Mouse (Mus musculus) lung, postnatal 0 days (tissue): Measurements from ENCODE around the gene Cldn1. TPM values are rescaled to one million over a fixed set of nuclear protein-coding genes. Genes with fewer than 3 reads are reported as not detected.
A peak's percentile ranks its signal among the peaks of the same experiment; 100 is the strongest.

ENCODE experiments used
- ATAC-seq: fragments of 200-750 bp; cut with Nextera tagmentation; 2 replicates; pipeline ENCODE4 v1.8.0; 2017; ENCODE audit warnings: moderate library complexity
- DNase-seq: peaks from one replicate; pipeline ENCODE4 v3.0.0-alpha.2; 2016; ENCODE audit warnings: low spot score
- H3K27ac ChIP-seq: fragments of 300-500 bp; sonication (generic); 2 replicates; pipeline ENCODE4 v1.5.1; 2014; ENCODE audit warnings: antibody characterized with exemption, mild to moderate bottlenecking, low read length, mixed read lengths
- H3K27me3 ChIP-seq: fragments of 300-500 bp; sonication (generic); replicated peaks from 2 replicates; pipeline ENCODE4 v1.6.1; 2014; ENCODE audit warnings: low read length, mixed read lengths; ENCODE audit not compliant: insufficient read depth
- H3K36me3 ChIP-seq: fragments of 300-500 bp; sonication (generic); 2 replicates; pipeline ENCODE4 v1.6.1; 2014; ENCODE audit warnings: low read length, mixed read lengths; ENCODE audit not compliant: insufficient read depth
- H3K4me1 ChIP-seq: fragments of 300-500 bp; sonication (generic); 2 replicates; pipeline ENCODE4 v1.6.1; 2014; ENCODE audit warnings: antibody characterized with exemption, low read depth, low read length, mixed read lengths; ENCODE audit not compliant: insufficient read depth
- H3K4me2 ChIP-seq: fragments of 300-500 bp; sonication (generic); replicated peaks from 2 replicates; pipeline ENCODE4 v1.6.1; 2014; ENCODE audit warnings: low read depth, mild to moderate bottlenecking, low read length, moderate library complexity, mixed read lengths
- H3K4me3 ChIP-seq: fragments of 300-500 bp; sonication (generic); 2 replicates; pipeline ENCODE4 v1.5.1; 2014; ENCODE audit warnings: low read depth, low read length
- H3K9ac ChIP-seq: fragments of 300-500 bp; sonication (generic); replicated peaks from 2 replicates; pipeline ENCODE4 v1.6.1; 2014; ENCODE audit warnings: low read depth, mild to moderate bottlenecking
- H3K9me3 ChIP-seq: fragments of 300-500 bp; sonication (generic); 2 replicates; pipeline ENCODE4 v1.6.1; 2016; ENCODE audit warnings: low read length, mixed read lengths
- CTCF ChIP-seq: IDR thresholded peaks from 2 replicates; pipeline ENCODE4 v1.5.1; 2016; ENCODE audit warnings: antibody characterized with exemption, mild to moderate bottlenecking
- EP300 ChIP-seq: IDR thresholded peaks from 2 replicates; pipeline ENCODE4 v1.6.1; 2016; ENCODE audit warnings: antibody characterized with exemption, mild to moderate bottlenecking, control low read depth
- WGBS: fragments of 180-500 bp; shearing (Covaris S2); extraction: QIAGEN DNeasy Blood & Tissue Kit; methylation state at CpG from one replicate; pipeline ENCODE4 v1.1.7; 2014; 5-methylcytosine and 5-hydroxymethylcytosine counted together
- polyA plus RNA-seq: library from polyadenylated mRNA; unstranded; fragments of >200 nt; fragmentation: Nextera tagmentation; extraction: Ambion mirVana; gene quantifications from 2 replicates; pipeline ENCODE4 v1.2.1, GENCODE M21; 2015

The Cldn1 gene
- polyA plus RNA-seq, 1 experiment from 2014 or later: 8.0 TPM

GRCm38 (mm10) chr16:26348809-26349208 is 22.8 kb downstream of the Cldn1 start:
- no peaks in the 10 kb centered on the region for H3K9me3 ChIP-seq
- no peak overlapping the region for H3K4me3 ChIP-seq
- no peaks in the 10 kb centered on the region for H3K27me3 ChIP-seq
- WGBS: 55% methylated on average over 1 of the region's 1 CpGs
- H3K36me3 ChIP-seq: no peaks in the 10 kb centered on the region
- no peak overlapping the region for H3K9ac ChIP-seq
- H3K4me2 ChIP-seq: no peak overlapping the region
- no peak overlapping the region for H3K27ac ChIP-seq
- DNase-seq (peak; percentile 41), ATAC-seq (no peak)
- H3K4me1 ChIP-seq: no peaks in the 10 kb centered on the region
- TF ChIP-seq EP300 (no peak), CTCF (no peak)

GRCm38 (mm10) chr16:26316281-26316680 is 55.4 kb downstream of the Cldn1 start:
- no peaks in the 10 kb centered on the region for H3K27me3 ChIP-seq
- peak; percentile 74 for ATAC-seq

DNA sequence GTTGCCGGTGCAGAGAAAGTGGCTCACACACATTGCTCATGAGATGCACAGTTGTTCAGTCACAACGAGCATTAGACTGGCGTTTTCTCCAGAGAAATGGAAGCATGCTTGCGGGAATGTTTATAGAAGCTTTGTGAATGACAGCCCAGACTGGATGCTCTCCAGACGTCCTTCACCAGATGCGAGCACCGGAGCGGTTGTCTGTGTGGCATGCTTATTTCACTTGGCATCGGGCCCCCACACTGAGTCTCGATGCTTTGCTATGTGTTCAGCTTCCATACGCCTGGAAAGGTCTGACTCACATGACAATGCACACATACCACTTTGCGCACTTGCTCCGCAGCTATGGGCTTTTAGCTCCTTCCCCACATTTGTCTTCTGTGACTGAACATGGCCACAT is 56.8 kb downstream of the Cldn1 start:
- no peak overlapping the region for H3K4me3 ChIP-seq
- no peaks in the 10 kb centered on the region for H3K4me1 ChIP-seq
- H3K9ac ChIP-seq: no peak overlapping the region
- H3K9me3 ChIP-seq: no peaks in the 10 kb centered on the region
- no peaks in the 10 kb centered on the region for H3K36me3 ChIP-seq
- no peak for ATAC-seq
- DNase-seq: no peak
- no peaks in the 10 kb centered on the region for H3K27me3 ChIP-seq
- TF ChIP-seq EP300 (no peak), CTCF (no peak)
- H3K4me2 ChIP-seq: no peak overlapping the region
- no peak overlapping the region for H3K27ac ChIP-seq
- WGBS: 55% methylated on average over 13 of the region's 13 CpGs

More at GRCm38 (mm10) chr16:26316281-26316680, 55.4 kb downstream of the Cldn1 start:
- Histone ChIP-seq H3K4me1 (no peaks in the 10 kb centered on the region), H3K27ac (no peak overlapping the region), H3K36me3 (no peaks in the 10 kb centered on the region), H3K9me3 (no peaks in the 10 kb centered on the region), H3K9ac (no peak overlapping the region), H3K4me2 (no peak overlapping the region), H3K4me3 (no peak overlapping the region)
- TF ChIP-seq EP300 (peak; percentile 46; the same call in 1 of the 2 replicates), CTCF (no peak)
- 22% methylated on average over 7 of the region's 7 CpGs for WGBS
- peak; percentile 65 for DNase-seq

GRCm38 (mm10) chr16:26309402-26309801 is 62.2 kb downstream of the Cldn1 start:
- WGBS: 86% methylated on average over 2 of the region's 2 CpGs

More at GRCm38 (mm10) chr16:26309402-26309801, 62.2 kb downstream of the Cldn1 start:
- no peak overlapping the region for H3K4me2 ChIP-seq
- ATAC-seq (no peak), DNase-seq (no peak)
- no peaks in the 10 kb centered on the region for H3K36me3 ChIP-seq
- no peaks in the 10 kb centered on the region for H3K9me3 ChIP-seq
- H3K27ac ChIP-seq: no peak overlapping the region
- H3K4me3 ChIP-seq: no peak overlapping the region
- no peaks in the 10 kb centered on the region for H3K27me3 ChIP-seq
- TF ChIP-seq EP300 (no peak), CTCF (no peak)
- no peaks in the 10 kb centered on the region for H3K4me1 ChIP-seq
- no peak overlapping the region for H3K9ac ChIP-seq

Other genes with a start within 250 kb of the Cldn1 start
- not detected in 2 replicates for gene Cldn16, start 91.3 kb upstream of the Cldn1 start, polyA plus RNA-seq
- gene Tmem207, start 154.9 kb upstream of the Cldn1 start, polyA plus RNA-seq: not detected in 2 replicates
- gene Il1rap, start 209.9 kb upstream of the Cldn1 start, polyA plus RNA-seq: 7.4 and 7.8 TPM in 2 replicates